Mouse (Mus musculus) cerebellum, adult 2 months (tissue): ENCODE results near the gene Appl2. TPM values are rescaled to one million over a fixed set of nuclear protein-coding genes. Genes with fewer than 3 reads are reported as not detected.

Source experiments
- DNase-seq, 2 experiments: peaks; one replicate each; pipeline ENCODE4 v3.0.0; 2021
- H3K27ac ChIP-seq: fragments of 200-500 bp; 2 replicates; pipeline ENCODE4 v1.5.1; 2012; ENCODE audit warnings: low read length, control low read depth, inconsistent platforms; ENCODE audit not compliant: insufficient read depth
- H3K27me3 ChIP-seq: fragments of 200-500 bp; 2 replicates; pipeline ENCODE4 v1.6.1; 2012; ENCODE audit warnings: inconsistent platforms, mild to moderate bottlenecking, low read length, moderate library complexity; ENCODE audit not compliant: control insufficient read depth, insufficient read depth
- H3K4me1 ChIP-seq: fragments of 200-500 bp; 2 replicates; pipeline ENCODE4 v1.6.1; 2011; ENCODE audit warnings: low read length; ENCODE audit not compliant: control insufficient read depth, insufficient read depth
- H3K4me3 ChIP-seq: fragments of 200-500 bp; replicated peaks from 2 replicates; pipeline ENCODE3; 2011; ENCODE audit warnings: mild to moderate bottlenecking, low read depth, low read length, control low read depth; ENCODE audit not compliant: insufficient read depth
- CTCF ChIP-seq: fragments of 200-500 bp; IDR thresholded peaks from 2 replicates; pipeline ENCODE4 v1.5.1; 2011; ENCODE audit warnings: low read depth, mild to moderate bottlenecking, control low read depth, low read length, moderate library complexity, borderline replicate concordance; ENCODE audit not compliant: insufficient read depth
- POLR2A ChIP-seq: fragments of 200-500 bp; IDR thresholded peaks from 2 replicates; pipeline ENCODE4 v1.6.1; 2011; ENCODE audit warnings: low read length, control low read depth, borderline replicate concordance; ENCODE audit not compliant: insufficient read depth
- WGBS: fragments of 180-500 bp; shearing (Covaris S2); methylation state at CpG from one replicate; pipeline ENCODE4 v1.1.7; 2018; 5-methylcytosine and 5-hydroxymethylcytosine counted together
- polyA plus RNA-seq: library from polyadenylated mRNA; depleted of rRNA; stranded (reverse); fragments of >200 nt; gene quantifications from 2 replicates; pipeline ENCODE4 v1.2.3, GENCODE M21; 2012; rRNA removed

The Appl2 gene
- 307 and 318 TPM in 2 replicates for polyA plus RNA-seq

DNA sequence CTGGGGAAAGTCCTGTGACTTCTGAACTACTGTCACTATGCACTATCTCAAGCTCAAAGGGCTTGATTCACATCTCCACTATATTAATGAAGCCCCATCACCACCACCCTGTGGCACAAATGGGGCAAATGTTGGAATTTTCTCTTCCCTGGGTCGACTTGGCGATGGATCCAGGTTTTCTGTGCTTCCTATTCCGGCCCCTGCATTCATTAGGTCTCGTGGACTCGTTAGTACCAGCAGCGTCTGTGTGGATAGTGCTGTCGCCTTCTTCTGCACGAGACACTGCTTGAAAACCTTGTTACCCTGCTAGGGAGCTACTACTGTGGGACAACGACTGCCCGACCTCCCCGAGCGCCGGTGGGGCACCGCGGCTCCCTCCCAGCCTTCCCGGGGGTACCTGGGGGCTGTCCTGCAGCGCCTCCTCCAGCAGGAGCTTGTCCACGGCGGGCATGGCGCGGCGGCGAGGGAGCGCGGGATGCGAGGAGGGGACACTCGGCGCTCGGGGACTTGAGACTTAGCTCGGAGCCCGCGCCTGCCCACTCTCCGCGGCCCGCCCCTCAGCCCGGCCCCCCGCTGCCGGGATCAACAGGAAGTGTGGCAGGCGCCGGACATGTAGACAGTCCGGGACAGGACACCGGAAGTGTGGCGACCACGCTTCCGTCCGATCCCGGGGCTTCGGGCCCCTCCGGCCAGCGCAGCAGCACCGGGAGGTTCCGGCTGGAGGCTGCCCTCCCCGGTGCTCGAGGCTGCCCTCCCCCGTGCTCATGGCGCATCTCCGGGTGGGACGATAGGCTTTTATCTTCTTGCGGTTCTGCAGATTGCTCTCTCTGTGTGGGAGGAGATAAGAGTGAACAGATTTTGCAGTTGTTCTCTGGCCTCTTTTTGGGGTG, at the start of gene Appl2:
Gene Appl2 (minus strand): TSS at position 608 of the 890 bp plus-strand sequence.
- DNase-seq, result peak; percentile 95 to 97
- Histone ChIP-seq H3K4me1 (peaks cover 26% of the 10 kb centered on the region), H3K27ac (peak within 1 kb of the TSS; percentile 96), H3K4me3 (peak within 1 kb of the TSS; percentile 96), H3K27me3 (no peaks in the 10 kb centered on the region)
- TF ChIP-seq CTCF (peak; percentile 10; the same call in 1 of the 2 replicates), POLR2A (peak; percentile 69)
- under 1% methylated on average over 59 of the region's 59 CpGs for WGBS

DNA sequence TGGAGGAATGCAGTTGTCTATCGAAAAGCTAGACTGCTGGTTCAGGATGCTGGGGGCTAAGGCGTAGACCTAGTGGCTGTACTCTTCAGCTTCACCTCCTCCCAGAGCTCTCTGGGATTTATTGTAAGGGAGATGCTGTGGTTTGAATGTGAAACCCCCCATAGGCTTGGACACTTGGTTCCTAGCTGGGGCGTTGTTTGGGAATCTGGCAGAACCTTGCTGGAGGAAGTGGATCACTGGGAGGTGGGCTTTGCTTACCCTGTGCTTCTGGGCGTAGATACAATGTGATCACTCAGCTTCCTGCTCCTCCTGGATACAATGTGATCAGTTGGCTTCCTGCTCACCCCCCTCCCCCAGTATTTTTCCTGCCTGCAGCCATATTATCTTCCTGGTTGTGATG, 47.7 kb upstream of the Appl2 start:
- WGBS, result 86% methylated on average over 4 of the region's 4 CpGs
- no peak overlapping the region for H3K27ac ChIP-seq
- no peaks in the 10 kb centered on the region for H3K4me1 ChIP-seq
- no peak overlapping the region for H3K4me3 ChIP-seq
- H3K27me3 ChIP-seq, result no peaks in the 10 kb centered on the region
- DNase-seq, result no peak
- TF ChIP-seq CTCF, result no peak
- no peak for TF ChIP-seq POLR2A

DNA sequence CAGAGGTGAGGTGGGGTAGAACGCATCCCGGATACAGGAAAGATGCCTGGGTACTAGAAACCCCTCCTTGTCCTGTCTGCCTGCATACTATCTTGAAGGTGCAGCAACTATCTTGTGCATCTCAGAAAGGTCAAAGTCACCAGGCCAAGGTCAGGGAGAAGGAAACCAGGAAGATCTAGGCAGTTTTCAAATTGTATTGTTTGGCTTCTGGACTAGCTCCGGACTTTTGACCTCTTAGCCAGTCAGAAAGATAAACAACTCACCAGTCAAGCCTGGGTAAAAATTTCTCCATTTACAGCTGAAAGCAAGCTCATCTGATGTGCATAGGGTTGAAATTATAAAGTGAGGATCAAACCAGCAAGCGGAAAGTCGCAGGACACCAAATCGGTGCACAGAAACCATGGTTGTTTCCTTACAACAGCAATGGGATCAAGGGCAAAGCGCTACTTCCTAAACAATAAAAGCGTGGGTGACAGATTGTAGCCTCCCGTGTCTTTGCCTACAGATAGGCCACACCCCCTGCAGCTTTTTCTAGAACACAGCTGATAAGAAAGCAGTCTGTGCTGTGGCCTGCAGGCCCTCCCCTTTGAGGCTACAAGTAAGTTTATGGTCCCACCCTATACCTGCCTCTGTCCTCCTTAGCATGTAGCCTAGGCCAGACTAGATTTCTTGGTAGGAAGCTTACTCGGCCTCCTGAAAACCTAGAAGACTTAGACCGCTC, 43.8 kb upstream of the Appl2 start:
- Histone ChIP-seq H3K27ac (no peak overlapping the region), H3K4me3 (no peak overlapping the region), H3K4me1 (no peaks in the 10 kb centered on the region; the same call in 1 of the 2 replicates), H3K27me3 (no peaks in the 10 kb centered on the region)
- TF ChIP-seq CTCF (no peak), POLR2A (no peak)
- no peak for DNase-seq
- 87% methylated on average over 11 of the region's 11 CpGs for WGBS

DNA sequence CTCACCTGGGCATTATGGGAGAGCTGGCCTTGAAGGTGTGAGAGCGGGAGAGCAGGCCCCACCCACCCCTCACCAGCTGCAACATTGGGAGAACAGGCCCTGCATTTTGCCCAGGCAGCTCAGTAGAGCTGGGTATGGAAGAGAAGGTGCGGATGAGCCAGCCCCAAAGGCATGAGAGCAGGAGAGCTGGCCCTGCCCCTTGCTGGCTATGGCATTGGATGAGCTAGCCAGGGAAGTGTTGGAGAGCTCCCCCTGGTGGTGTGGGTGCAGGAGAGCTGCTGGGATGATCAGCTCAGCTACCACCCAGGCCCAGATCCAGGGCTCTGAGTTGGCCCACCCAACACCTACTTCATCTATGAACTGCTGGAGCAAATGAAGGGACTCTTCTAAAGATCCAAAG, 39.7 kb upstream of the Appl2 start:
- Histone ChIP-seq H3K27ac (no peak overlapping the region), H3K27me3 (no peaks in the 10 kb centered on the region), H3K4me1 (no peaks in the 10 kb centered on the region; the same call in 1 of the 2 replicates), H3K4me3 (no peak overlapping the region)
- DNase-seq, result peak; percentile 18 to 20
- 0 out of 2 replicates have a peak, but pooled peaks have one; percentile 17 for TF ChIP-seq CTCF
- TF ChIP-seq POLR2A, result no peak
- 98% methylated on average over 2 of the region's 2 CpGs for WGBS

DNA sequence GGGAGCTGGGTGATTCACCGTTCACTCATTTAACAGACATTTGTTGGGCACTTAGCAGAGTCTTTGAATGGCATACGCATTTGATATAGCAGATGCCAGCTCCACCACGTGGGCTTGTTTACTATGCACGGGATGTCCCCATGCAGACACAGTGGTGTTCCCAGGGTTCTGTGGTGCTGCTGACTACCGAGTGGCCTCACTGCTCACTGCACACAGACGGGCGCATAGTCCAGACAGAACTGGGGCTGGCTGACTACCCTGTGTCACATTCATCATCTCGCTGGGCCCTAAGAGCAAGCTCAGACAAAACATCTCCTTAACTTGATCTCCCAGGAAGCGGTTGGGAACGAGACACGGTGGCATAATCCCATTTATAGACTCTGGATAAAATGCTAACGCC, 32.8 kb upstream of the Appl2 start:
- no peak for DNase-seq
- no peak overlapping the region for H3K27ac ChIP-seq
- TF ChIP-seq POLR2A, result no peak
- no peak for TF ChIP-seq CTCF
- WGBS, result 56% methylated on average over 12 of the region's 12 CpGs
- no peak overlapping the region for H3K4me3 ChIP-seq
- H3K27me3 ChIP-seq, result no peaks in the 10 kb centered on the region
- no peaks in the 10 kb centered on the region for H3K4me1 ChIP-seq

DNA sequence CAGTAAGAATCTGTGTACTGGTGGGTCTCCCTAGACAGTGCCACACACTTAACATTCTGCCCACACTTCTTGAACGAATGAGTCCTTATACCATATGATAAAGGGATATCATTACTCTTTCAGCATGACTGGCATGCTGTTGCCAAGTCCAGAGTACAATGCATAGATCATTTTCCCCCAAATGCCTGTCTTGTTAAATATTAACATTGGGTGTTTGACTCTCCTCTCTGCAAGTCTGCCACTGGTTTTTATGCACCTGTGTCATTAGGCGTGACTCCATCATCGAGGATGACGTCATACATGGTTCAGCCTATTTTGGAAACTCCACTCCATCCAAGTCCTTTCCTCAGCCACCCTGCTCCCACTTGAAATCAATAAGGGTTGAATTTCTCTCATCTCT, 18.0 kb upstream of the Appl2 start:
- TF ChIP-seq POLR2A, result no peak
- no peak for TF ChIP-seq CTCF
- no peaks in the 10 kb centered on the region for H3K27me3 ChIP-seq
- H3K27ac ChIP-seq, result no peak overlapping the region
- WGBS, result 79% methylated on average over 4 of the region's 4 CpGs
- DNase-seq, result no peak
- no peak overlapping the region for H3K4me3 ChIP-seq
- H3K4me1 ChIP-seq, result no peaks in the 10 kb centered on the region

DNA sequence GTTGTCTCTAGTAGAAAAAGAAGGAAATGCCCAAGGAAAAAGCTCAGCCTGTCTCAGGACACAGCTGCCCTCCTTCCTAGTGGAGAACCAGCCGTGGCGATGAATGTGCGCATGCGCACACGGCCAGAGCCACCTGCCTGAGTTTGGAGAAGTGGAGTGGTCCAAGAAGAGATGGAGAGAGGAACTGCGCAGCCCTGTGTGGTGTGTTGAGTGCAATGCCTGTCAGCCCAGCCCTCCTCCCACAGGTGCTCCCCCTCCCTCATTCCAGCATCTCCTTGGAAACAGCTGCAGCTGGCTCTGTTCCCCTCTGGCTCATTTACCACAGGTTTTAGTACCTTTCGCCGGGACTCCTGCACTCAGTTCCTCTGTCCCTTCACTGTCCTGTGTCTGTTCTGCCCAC, 13.4 kb upstream of the Appl2 start:
- no peak for DNase-seq
- Histone ChIP-seq H3K27ac (no peak overlapping the region), H3K4me1 (no peaks in the 10 kb centered on the region), H3K27me3 (no peaks in the 10 kb centered on the region), H3K4me3 (no peak overlapping the region)
- WGBS, result 84% methylated on average over 8 of the region's 8 CpGs
- TF ChIP-seq CTCF (no peak), POLR2A (no peak)
